Mouse (Mus musculus): ENCODE results near the gene Sbsn. TPM values are rescaled to one million over a fixed set of nuclear protein-coding genes. Genes with fewer than 3 reads are reported as not detected.

The Sbsn gene
- polyA plus RNA-seq, 1 experiment: 6.9 TPM

GRCm38 (mm10) chr7:30744022-30744598 is 7.2 kb upstream of the Sbsn start:
- TF ChIP-seq POLR2A (IDR thresholded peaks at IDR 0.05; ENCODE audit: borderline replicate concordance, insufficient read depth, low read length) (no peak), CTCF (IDR thresholded peaks at IDR 0.05; ENCODE audit: borderline replicate concordance, insufficient read depth, low read depth, low read length) (no peak)
- Histone ChIP-seq H3K27me3 (ENCODE audit: control insufficient read depth, insufficient read depth, low read length) (no peaks in the 10 kb centered on the region), H3K4me3 (replicated peaks; ENCODE audit: insufficient read depth, low read depth, low read length) (no peak overlapping the region), H3K27ac (ENCODE audit: insufficient read depth, low read length) (no peak overlapping the region), H3K4me1 (ENCODE audit: control insufficient read depth, insufficient read depth, low read length) (no peaks in the 10 kb centered on the region)
- WGBS: 21% methylated on average over 4 of the region's 4 CpGs
- no peak for DNase-seq

DNA sequence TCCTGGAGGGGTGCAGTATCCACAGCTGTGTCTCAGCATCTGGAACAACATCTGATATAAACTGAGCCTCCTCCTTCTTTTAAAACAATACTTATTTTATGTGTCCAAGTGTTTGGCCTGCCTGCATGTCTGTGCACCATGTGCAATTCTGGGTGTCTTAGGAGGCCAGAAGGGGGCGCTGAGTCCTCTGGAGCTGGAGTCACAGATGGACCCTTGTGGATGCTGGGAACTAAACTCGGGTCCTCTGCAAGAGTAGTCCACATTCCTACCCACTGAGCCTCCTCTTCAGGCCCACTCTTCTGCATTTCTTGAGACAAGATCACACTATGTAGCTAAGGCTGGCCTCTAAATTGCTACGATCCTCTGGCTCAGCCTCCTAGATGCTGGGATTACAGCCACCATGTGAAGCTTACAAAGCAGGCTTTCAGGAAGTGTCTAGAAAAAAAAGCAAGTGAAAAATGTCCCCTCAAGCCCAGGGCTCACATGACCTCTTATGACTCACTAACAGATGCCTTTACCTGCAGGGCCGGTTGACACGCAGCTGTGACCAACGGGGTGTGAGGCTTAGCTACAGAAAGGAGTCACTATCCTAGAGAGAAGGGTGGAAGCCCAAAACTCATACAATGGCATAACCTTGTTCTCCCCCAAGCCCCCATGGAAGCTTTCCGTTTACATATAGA is 3.6 kb upstream of the Sbsn start:
- 91% methylated on average over 7 of the region's 7 CpGs for WGBS
- Histone ChIP-seq H3K27me3 (ENCODE audit: control insufficient read depth, insufficient read depth, low read length) (no peaks in the 10 kb centered on the region), H3K4me1 (ENCODE audit: control insufficient read depth, insufficient read depth, low read length) (no peaks in the 10 kb centered on the region), H3K4me3 (replicated peaks; ENCODE audit: insufficient read depth, low read depth, low read length) (no peak overlapping the region), H3K27ac (ENCODE audit: insufficient read depth, low read length) (no peak overlapping the region)
- TF ChIP-seq POLR2A (IDR thresholded peaks at IDR 0.05; ENCODE audit: borderline replicate concordance, insufficient read depth, low read length) (no peak), CTCF (IDR thresholded peaks at IDR 0.05; ENCODE audit: borderline replicate concordance, insufficient read depth, low read depth, low read length) (no peak)
- no peak for DNase-seq

DNA sequence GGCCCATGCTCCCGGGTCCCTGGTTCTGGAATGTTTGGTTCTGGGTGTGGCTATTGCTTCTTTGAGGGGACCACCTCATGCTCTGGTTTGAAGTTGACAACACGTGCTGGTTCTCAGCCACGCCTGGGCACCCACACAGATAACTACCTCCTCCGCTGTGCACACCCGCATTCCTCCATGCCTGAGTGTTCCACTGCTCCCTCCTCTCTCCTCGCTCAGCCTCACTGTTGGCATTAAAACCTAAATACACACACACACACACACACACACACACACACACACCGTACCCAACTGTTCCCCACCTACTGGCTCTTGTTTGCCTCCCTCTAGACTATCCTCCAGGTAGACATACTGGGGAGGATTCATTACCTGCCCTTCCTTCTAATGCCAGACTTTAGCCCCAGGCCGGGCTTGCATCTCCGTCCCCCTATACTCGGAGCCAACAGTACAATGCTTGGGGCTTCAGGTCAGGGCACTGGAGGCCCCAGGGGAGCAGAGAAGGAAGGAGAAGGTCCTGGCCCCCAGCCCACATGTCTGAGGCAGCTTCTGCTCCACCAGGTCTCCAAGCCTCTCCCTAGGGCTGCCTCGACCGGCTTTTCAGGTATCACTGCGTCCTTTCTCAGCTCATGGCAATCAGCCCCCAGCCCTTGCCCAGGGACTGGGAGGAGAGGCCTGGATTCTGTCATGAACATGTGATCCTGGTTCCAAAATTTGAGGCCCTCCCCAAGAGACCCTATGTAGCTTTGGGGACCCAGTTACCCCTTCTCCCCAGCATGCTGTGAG is 1.3 kb upstream of the Sbsn start:
- Histone ChIP-seq H3K27me3 (ENCODE audit: control insufficient read depth, insufficient read depth, low read length) (no peaks in the 10 kb centered on the region), H3K4me3 (replicated peaks; ENCODE audit: insufficient read depth, low read depth, low read length) (no peak overlapping the region), H3K4me1 (ENCODE audit: control insufficient read depth, insufficient read depth, low read length) (no peaks in the 10 kb centered on the region), H3K27ac (ENCODE audit: insufficient read depth, low read length) (no peak overlapping the region)
- no peak for TF ChIP-seq CTCF (IDR thresholded peaks at IDR 0.05; ENCODE audit: borderline replicate concordance, insufficient read depth, low read depth, low read length)
- no peak for TF ChIP-seq POLR2A (IDR thresholded peaks at IDR 0.05; ENCODE audit: borderline replicate concordance, insufficient read depth, low read length)
- DNase-seq: no peak
- WGBS: 81% methylated on average over 13 of the region's 13 CpGs

- H3K27ac ChIP-seq (ENCODE audit: insufficient read depth, low read length): no peak overlapping the region
- no peaks in the 10 kb centered on the region for H3K4me1 ChIP-seq (ENCODE audit: control insufficient read depth, insufficient read depth, low read length)
- TF ChIP-seq POLR2A (IDR thresholded peaks at IDR 0.05; ENCODE audit: borderline replicate concordance, insufficient read depth, low read length) (no peak), CTCF (IDR thresholded peaks at IDR 0.05; ENCODE audit: borderline replicate concordance, insufficient read depth, low read depth, low read length) (no peak)
- no peaks in the 10 kb centered on the region for H3K27me3 ChIP-seq (ENCODE audit: control insufficient read depth, insufficient read depth, low read length)
- no peak overlapping the region for H3K4me3 ChIP-seq (replicated peaks; ENCODE audit: insufficient read depth, low read depth, low read length)
- WGBS: 57% methylated on average over 3 of the region's 3 CpGs
- DNase-seq: no peak
Observed at GRCm38 (mm10) chr7:30757001-30757400, 5.7 kb downstream of the Sbsn start.

DNA sequence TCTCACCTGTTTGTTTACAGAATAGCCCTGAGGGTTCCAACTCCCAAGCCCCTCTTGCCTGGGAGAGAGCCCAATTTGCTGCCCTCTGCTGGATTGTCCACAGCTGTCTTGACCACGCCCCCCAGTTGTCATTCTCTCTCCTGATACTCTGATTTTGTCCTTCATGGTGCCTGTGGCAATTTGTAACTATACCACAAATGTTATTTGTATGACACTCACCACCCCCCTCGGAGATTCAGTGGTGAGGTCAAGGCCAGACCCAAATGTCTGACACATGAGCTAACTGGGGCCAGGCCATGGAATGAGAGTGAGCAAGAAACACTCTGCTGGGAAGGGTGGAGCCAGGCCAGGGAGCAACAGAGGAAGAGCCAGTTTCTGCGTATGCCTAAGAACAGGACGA is 7.6 kb downstream of the Sbsn start:
- Histone ChIP-seq H3K27me3 (ENCODE audit: control insufficient read depth, insufficient read depth, low read length) (no peaks in the 10 kb centered on the region), H3K27ac (ENCODE audit: insufficient read depth, low read length) (no peak overlapping the region), H3K4me1 (ENCODE audit: control insufficient read depth, insufficient read depth, low read length) (no peaks in the 10 kb centered on the region), H3K4me3 (replicated peaks; ENCODE audit: insufficient read depth, low read depth, low read length) (no peak overlapping the region)
- 48% methylated on average over 4 of the region's 4 CpGs for WGBS
- DNase-seq: no peak
- TF ChIP-seq CTCF (IDR thresholded peaks at IDR 0.05; ENCODE audit: borderline replicate concordance, insufficient read depth, low read depth, low read length) (no peak), POLR2A (IDR thresholded peaks at IDR 0.05; ENCODE audit: borderline replicate concordance, insufficient read depth, low read length) (no peak)

DNA sequence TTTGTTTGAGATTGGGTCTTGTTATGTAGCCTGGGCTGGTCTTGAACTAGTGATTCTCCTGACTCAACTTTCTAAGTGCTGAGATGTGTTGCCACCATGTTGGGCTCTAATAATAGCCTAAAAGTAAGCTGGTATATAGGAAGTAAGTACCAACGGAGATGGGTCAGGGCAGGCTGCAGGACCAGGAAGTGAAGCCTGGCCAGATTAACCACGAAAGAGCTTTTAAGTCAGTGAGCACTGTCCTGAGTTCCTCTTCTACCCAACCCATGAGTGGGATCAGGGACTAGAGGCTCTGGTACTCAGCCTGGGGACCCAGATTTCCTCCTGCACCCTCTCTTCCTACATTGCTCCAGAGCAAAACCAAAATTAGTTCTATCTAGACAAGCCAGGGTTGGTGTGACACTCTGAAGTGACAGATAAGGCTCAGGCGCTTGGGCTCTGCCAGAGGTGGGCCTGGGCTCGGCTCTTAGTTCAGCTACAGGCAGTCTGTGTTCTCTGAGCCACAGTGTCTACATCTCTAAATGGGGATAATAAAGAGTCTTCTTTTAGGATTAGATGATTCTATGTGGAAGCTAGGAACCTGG is 10.6 kb downstream of the Sbsn start:
- TF ChIP-seq CTCF (IDR thresholded peaks at IDR 0.05; ENCODE audit: borderline replicate concordance, insufficient read depth, low read depth, low read length) (no peak), POLR2A (IDR thresholded peaks at IDR 0.05; ENCODE audit: borderline replicate concordance, insufficient read depth, low read length) (no peak)
- no peak overlapping the region for H3K4me3 ChIP-seq (replicated peaks; ENCODE audit: insufficient read depth, low read depth, low read length)
- DNase-seq: no peak
- no peaks in the 10 kb centered on the region for H3K27me3 ChIP-seq (ENCODE audit: control insufficient read depth, insufficient read depth, low read length)
- 80% methylated on average over 4 of the region's 4 CpGs for WGBS
- no peaks in the 10 kb centered on the region for H3K4me1 ChIP-seq (ENCODE audit: control insufficient read depth, insufficient read depth, low read length)
- H3K27ac ChIP-seq (ENCODE audit: insufficient read depth, low read length): no peak overlapping the region

- H3K4me3 ChIP-seq (replicated peaks; ENCODE audit: insufficient read depth, low read depth, low read length): no peak within 1 kb of the TSS
- DNase-seq: no peak
- 47% methylated on average over 5 of the region's 5 CpGs for WGBS
- TF ChIP-seq CTCF (IDR thresholded peaks at IDR 0.05; ENCODE audit: borderline replicate concordance, insufficient read depth, low read depth, low read length) (no peak), POLR2A (IDR thresholded peaks at IDR 0.05; ENCODE audit: borderline replicate concordance, insufficient read depth, low read length) (no peak)
- H3K4me1 ChIP-seq (ENCODE audit: control insufficient read depth, insufficient read depth, low read length): no peaks in the 10 kb centered on the region
- no peak within 1 kb of the TSS for H3K27ac ChIP-seq (ENCODE audit: insufficient read depth, low read length)
- H3K27me3 ChIP-seq (ENCODE audit: control insufficient read depth, insufficient read depth, low read length): no peaks in the 10 kb centered on the region
Observed at GRCm38 (mm10) chr7:30763456-30763855, 12.2 kb downstream of the Sbsn start, which contains the start of gene Dmkn. Dmkn (plus strand) TSS chr7:30763756.
